Mouse (Mus musculus) cortical plate, adult 2 months (tissue): ENCODE measurements around the gene Kcnh6.

ENCODE experiments used
- CTCF ChIP-seq: fragments of 200-500 bp; IDR thresholded peaks from 2 replicates; pipeline ENCODE4 v1.5.1; 2011; ENCODE audit warnings: mild to moderate bottlenecking, control low read depth, low read length; ENCODE audit not compliant: insufficient read depth; ENCODE audit errors: extremely low read depth
- POLR2A ChIP-seq: fragments of 200-500 bp; IDR thresholded peaks from 2 replicates; pipeline ENCODE4 v1.6.1; 2011; ENCODE audit warnings: mild to moderate bottlenecking, low read length, control low read depth; ENCODE audit not compliant: insufficient read depth; ENCODE audit errors: extremely low read depth

DNA sequence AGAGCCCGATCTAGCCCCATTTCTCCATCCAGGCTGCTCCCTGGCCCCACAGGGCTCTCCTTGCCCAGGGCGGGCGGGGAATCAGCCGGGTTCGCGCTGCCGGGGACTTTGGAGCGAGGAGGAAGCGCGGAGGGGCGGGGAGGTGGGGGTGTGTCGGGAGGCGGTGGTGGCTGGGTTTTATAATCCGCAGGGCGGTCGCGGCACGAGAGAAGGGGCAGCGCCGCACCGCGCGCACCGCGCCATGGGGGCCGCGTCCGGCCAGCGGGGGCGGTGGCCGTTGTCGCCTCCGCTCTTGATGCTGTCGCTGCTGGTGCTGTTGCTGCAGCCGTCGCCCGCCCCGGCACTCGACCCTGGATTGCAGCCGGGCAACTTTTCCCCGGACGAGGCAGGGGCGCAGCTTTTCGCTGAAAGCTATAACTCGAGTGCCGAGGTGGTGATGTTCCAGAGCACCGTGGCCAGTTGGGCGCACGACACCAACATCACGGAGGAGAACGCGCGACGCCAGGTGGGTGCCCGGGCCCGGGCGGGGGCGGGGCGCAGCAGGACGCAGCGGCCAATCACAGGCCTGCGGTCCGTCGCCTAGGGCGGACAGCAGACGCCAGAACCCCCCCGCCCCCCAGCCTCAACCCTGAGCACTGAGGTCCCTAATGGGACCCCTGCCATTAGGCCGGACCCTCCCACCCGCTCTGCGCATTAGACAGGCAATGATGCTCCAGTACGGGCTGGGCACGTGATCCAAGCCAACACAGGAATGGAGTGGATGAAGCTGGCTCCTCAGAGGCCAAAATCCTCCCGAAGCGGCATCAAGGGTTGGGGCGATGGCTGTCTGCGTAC, 40.0 kb upstream of the Kcnh6 start, which contains the start of gene Ace:
- TF ChIP-seq CTCF (no peak), POLR2A (no peak)
